Mouse (Mus musculus): ENCODE data around the gene Gm40193. TPM values are rescaled to one million over a fixed set of nuclear protein-coding genes. Genes with fewer than 3 reads are reported as not detected.
"Not testable (repeated sequence)": the region's sequence is repeated elsewhere in the genome, so short reads cannot be mapped to it uniquely, and the experiment has no call there.

The Gm40193 gene
- polyA plus RNA-seq, 1 experiment, result not detected

- Histone ChIP-seq H3ac (ENCODE audit: control insufficient read depth, insufficient read length) (peak within 1 kb of the TSS; percentile 13), H3K4me3 (peak within 1 kb of the TSS; percentile 81), H3K79me2 (ENCODE audit: control insufficient read depth, insufficient read depth) (peaks cover 15% of the 10 kb centered on the region), H3K36me3 (ENCODE audit: control insufficient read depth, insufficient read depth) (peaks cover 12% of the 10 kb centered on the region), H3K4me2 (ENCODE audit: low read depth) (peak within 1 kb of the TSS; percentile 93), H3K27me3 (ENCODE audit: control insufficient read depth, insufficient read depth, insufficient read length) (no peaks in the 10 kb centered on the region)
- TF ChIP-seq USF1 (IDR thresholded peaks at IDR 0.05; ENCODE audit: low read depth), result no peak
- no peak for TF ChIP-seq MYOG (IDR thresholded peaks at IDR 0.05; ENCODE audit: control insufficient read depth in 1 of 3, insufficient read depth in 1 of 3, insufficient read length in 2 of 3, low read depth in 2 of 3)
- TF ChIP-seq TCF12 (IDR thresholded peaks at IDR 0.05; ENCODE audit: insufficient read depth, poor library complexity, severe bottlenecking), result no peak
- no peak for TF ChIP-seq REST (IDR thresholded peaks at IDR 0.05; ENCODE audit: insufficient read depth, insufficient read length)
- TF ChIP-seq SRF (IDR thresholded peaks at IDR 0.05; ENCODE audit: control insufficient read depth, insufficient read length, low read depth), result no peak
- TF ChIP-seq POLR2AphosphoS2 (IDR thresholded peaks at IDR 0.05; ENCODE audit: insufficient read length, low read depth), result peak; percentile 81
- no peak for TF ChIP-seq MAX (IDR thresholded peaks at IDR 0.05; ENCODE audit: low read depth)
- peak; percentile 78 for TF ChIP-seq POLR2A (IDR thresholded peaks at IDR 0.05; ENCODE audit: insufficient read length, low read depth)
- no peak for TF ChIP-seq CEBPB (IDR thresholded peaks at IDR 0.05; ENCODE audit: insufficient read depth, poor library complexity, severe bottlenecking)
- no peak for TF ChIP-seq E2F4 (IDR thresholded peaks at IDR 0.05; ENCODE audit: insufficient read depth)
- no peak for TF ChIP-seq TCF3 (IDR thresholded peaks at IDR 0.05; ENCODE audit: insufficient read length, low read depth)
Observed at GRCm38 (mm10) chr11:70525184-70525678, 7.5 kb downstream of the Gm40193 start, which contains the start of gene Psmb6. Gene Psmb6 (plus strand): TSS chr11:70525367.

- H3K27me3 ChIP-seq (ENCODE audit: control insufficient read depth, insufficient read depth, insufficient read length), result no peaks in the 10 kb centered on the region
- TF ChIP-seq MAX (IDR thresholded peaks at IDR 0.05; ENCODE audit: low read depth) (no peak), MYOG (IDR thresholded peaks at IDR 0.05; ENCODE audit: control insufficient read depth in 1 of 3, insufficient read depth in 1 of 3, insufficient read length in 2 of 3, low read depth in 2 of 3) (no peak), MYOD1 (IDR thresholded peaks at IDR 0.05; ENCODE audit: control insufficient read depth in 1 of 3, insufficient read length in 2 of 3, low read depth in 2 of 3) (no peak), REST (IDR thresholded peaks at IDR 0.05; ENCODE audit: insufficient read depth, insufficient read length) (no peak), USF1 (IDR thresholded peaks at IDR 0.05; ENCODE audit: low read depth) (no peak), POLR2A (IDR thresholded peaks at IDR 0.05; ENCODE audit: insufficient read length, low read depth) (no peak), TCF3 (IDR thresholded peaks at IDR 0.05; ENCODE audit: insufficient read length, low read depth) (no peak), TCF12 (IDR thresholded peaks at IDR 0.05; ENCODE audit: insufficient read depth, poor library complexity, severe bottlenecking) (no peak), CEBPB (IDR thresholded peaks at IDR 0.05; ENCODE audit: insufficient read depth, poor library complexity, severe bottlenecking) (no peak), POLR2AphosphoS2 (IDR thresholded peaks at IDR 0.05; ENCODE audit: insufficient read length, low read depth) (no peak), SRF (IDR thresholded peaks at IDR 0.05; ENCODE audit: control insufficient read depth, insufficient read length, low read depth) (no peak), E2F4 (IDR thresholded peaks at IDR 0.05; ENCODE audit: insufficient read depth) (no peak)
- H3K36me3 ChIP-seq (ENCODE audit: control insufficient read depth, insufficient read depth), result peaks cover 12% of the 10 kb centered on the region
- no peak overlapping the region for H3ac ChIP-seq (ENCODE audit: control insufficient read depth, insufficient read length)
- peak overlapping the region; percentile 78 for H3K4me2 ChIP-seq (ENCODE audit: low read depth)
- H3K79me2 ChIP-seq (ENCODE audit: control insufficient read depth, insufficient read depth), result peaks cover 15% of the 10 kb centered on the region
- H3K4me3 ChIP-seq, result peak overlapping the region; percentile 81
Observed at GRCm38 (mm10) chr11:70524782-70525181, 8.0 kb downstream of the Gm40193 start.

- Histone ChIP-seq H3K79me2 (ENCODE audit: control insufficient read depth, insufficient read depth) (peaks cover 15% of the 10 kb centered on the region), H3K36me3 (ENCODE audit: control insufficient read depth, insufficient read depth) (peaks cover 11% of the 10 kb centered on the region)
- not testable (repeated sequence) for H3ac ChIP-seq (ENCODE audit: control insufficient read depth, insufficient read length); H3K4me2 ChIP-seq (ENCODE audit: low read depth); H3K27me3 ChIP-seq (ENCODE audit: control insufficient read depth, insufficient read depth, insufficient read length); H3K4me3 ChIP-seq
Observed at GRCm38 (mm10) chr11:70523306-70523989, 9.3 kb downstream of the Gm40193 start.

- H3ac ChIP-seq (ENCODE audit: control insufficient read depth, insufficient read length), result no peak overlapping the region
- H3K79me2 ChIP-seq (ENCODE audit: control insufficient read depth, insufficient read depth), result no peaks in the 10 kb centered on the region
- TF ChIP-seq SRF (IDR thresholded peaks at IDR 0.05; ENCODE audit: control insufficient read depth, insufficient read length, low read depth) (no peak), E2F4 (IDR thresholded peaks at IDR 0.05; ENCODE audit: insufficient read depth) (no peak), POLR2A (IDR thresholded peaks at IDR 0.05; ENCODE audit: insufficient read length, low read depth) (no peak), MYOG (IDR thresholded peaks at IDR 0.05; ENCODE audit: control insufficient read depth in 1 of 3, insufficient read depth in 1 of 3, insufficient read length in 2 of 3, low read depth in 2 of 3) (no peak), MYOD1 (IDR thresholded peaks at IDR 0.05; ENCODE audit: control insufficient read depth in 1 of 3, insufficient read length in 2 of 3, low read depth in 2 of 3) (no peak), CEBPB (IDR thresholded peaks at IDR 0.05; ENCODE audit: insufficient read depth, poor library complexity, severe bottlenecking) (no peak)
- H3K36me3 ChIP-seq (ENCODE audit: control insufficient read depth, insufficient read depth), result no peaks in the 10 kb centered on the region
- no peak overlapping the region for H3K4me2 ChIP-seq (ENCODE audit: low read depth)
- no peaks in the 10 kb centered on the region for H3K27me3 ChIP-seq (ENCODE audit: control insufficient read depth, insufficient read depth, insufficient read length)
- H3K4me3 ChIP-seq, result no peak overlapping the region
Observed at GRCm38 (mm10) chr11:70520178-70520769, 12.5 kb downstream of the Gm40193 start.

GRCm38 (mm10) chr11:70518923-70519322 is 13.8 kb downstream of the Gm40193 start, which contains the start of gene Gltpd2:
Gene Gltpd2 (plus strand): TSS chr11:70519196.
- Histone ChIP-seq H3K4me3 (no peak within 1 kb of the TSS), H3K27me3 (ENCODE audit: control insufficient read depth, insufficient read depth, insufficient read length) (no peaks in the 10 kb centered on the region), H3K79me2 (ENCODE audit: control insufficient read depth, insufficient read depth) (no peaks in the 10 kb centered on the region), H3K4me2 (ENCODE audit: low read depth) (no peak within 1 kb of the TSS), H3K36me3 (ENCODE audit: control insufficient read depth, insufficient read depth) (no peaks in the 10 kb centered on the region), H3ac (ENCODE audit: control insufficient read depth, insufficient read length) (no peak within 1 kb of the TSS)
- TF ChIP-seq CEBPB (IDR thresholded peaks at IDR 0.05; ENCODE audit: insufficient read depth, poor library complexity, severe bottlenecking), result no peak
- TF ChIP-seq MYOD1 (IDR thresholded peaks at IDR 0.05; ENCODE audit: control insufficient read depth in 1 of 3, insufficient read length in 2 of 3, low read depth in 2 of 3), result no peak
- TF ChIP-seq TCF3 (IDR thresholded peaks at IDR 0.05; ENCODE audit: insufficient read length, low read depth), result no peak
- no peak for TF ChIP-seq REST (IDR thresholded peaks at IDR 0.05; ENCODE audit: insufficient read depth, insufficient read length)
